Mouse (Mus musculus): ENCODE measurements around the gene Pkd1l2. TPM values are rescaled to one million over a fixed set of nuclear protein-coding genes. Genes with fewer than 3 reads are reported as not detected.

The Pkd1l2 gene
- total and polyA plus RNA-seq, 2 experiments from 2014 or later = under 0.01 to 0.17 TPM

GRCm38 (mm10) chr8:117053135-117054079 lies 28.8 kb downstream of the Pkd1l2 start:
- Histone ChIP-seq H3K4me2 (ENCODE audit: low read depth, low read length, poor library complexity, severe bottlenecking) (no peak overlapping the region), H3K9ac (replicated peaks; ENCODE audit: low read length, poor library complexity, severe bottlenecking) (no peak overlapping the region), H3K36me3 (ENCODE audit: insufficient read depth, low read length) (no peaks in the 10 kb centered on the region), H3K4me3 (ENCODE audit: low read depth, low read length) (no peak overlapping the region), H3K4me1 (ENCODE audit: insufficient read depth, low read length) (no peaks in the 10 kb centered on the region), H3K9me3 (ENCODE audit: low read length) (no peaks in the 10 kb centered on the region), H3K27me3 (ENCODE audit: insufficient read depth, low read length) (no peaks in the 10 kb centered on the region), H3K27ac (ENCODE audit: low read depth, low read length) (no peak overlapping the region)
- 71% methylated on average over 12 of the region's 12 CpGs for WGBS
- no peak for DNase-seq (ENCODE audit: low spot score)
- peak; percentile 55 for TF ChIP-seq CTCF (IDR thresholded peaks at IDR 0.05)
- ATAC-seq (ENCODE audit: low FRiP score) = no peak

- TF ChIP-seq CTCF (IDR thresholded peaks at IDR 0.05) = no peak
- Histone ChIP-seq H3K4me2 (ENCODE audit: low read depth, low read length, poor library complexity, severe bottlenecking) (no peak overlapping the region), H3K4me3 (ENCODE audit: low read depth, low read length) (no peak overlapping the region), H3K36me3 (ENCODE audit: insufficient read depth, low read length) (no peaks in the 10 kb centered on the region), H3K9ac (replicated peaks; ENCODE audit: low read length, poor library complexity, severe bottlenecking) (no peak overlapping the region), H3K9me3 (ENCODE audit: low read length) (no peaks in the 10 kb centered on the region), H3K4me1 (ENCODE audit: insufficient read depth, low read length) (no peaks in the 10 kb centered on the region), H3K27me3 (ENCODE audit: insufficient read depth, low read length) (no peaks in the 10 kb centered on the region), H3K27ac (ENCODE audit: low read depth, low read length) (no peak overlapping the region)
- WGBS = 73% methylated on average over 9 of the region's 9 CpGs
- ATAC-seq (ENCODE audit: low FRiP score) (no peak), DNase-seq (ENCODE audit: low spot score) (no peak)
These were observed 30.9 kb downstream of the Pkd1l2 start for GRCm38 (mm10) chr8:117051316-117051715.

- Histone ChIP-seq H3K27ac (ENCODE audit: low read depth, low read length) (no peak overlapping the region), H3K9me3 (ENCODE audit: low read length) (no peaks in the 10 kb centered on the region), H3K4me2 (ENCODE audit: low read depth, low read length, poor library complexity, severe bottlenecking) (no peak overlapping the region), H3K36me3 (ENCODE audit: insufficient read depth, low read length) (no peaks in the 10 kb centered on the region), H3K4me1 (ENCODE audit: insufficient read depth, low read length) (no peaks in the 10 kb centered on the region), H3K9ac (replicated peaks; ENCODE audit: low read length, poor library complexity, severe bottlenecking) (no peak overlapping the region), H3K27me3 (ENCODE audit: insufficient read depth, low read length) (no peaks in the 10 kb centered on the region), H3K4me3 (ENCODE audit: low read depth, low read length) (no peak overlapping the region)
- ATAC-seq (ENCODE audit: low FRiP score) = no peak
- TF ChIP-seq CTCF (IDR thresholded peaks at IDR 0.05) = no peak
- 89% methylated on average over 9 of the region's 9 CpGs for WGBS
- DNase-seq (ENCODE audit: low spot score) = no peak
These were observed 31.5 kb downstream of the Pkd1l2 start for GRCm38 (mm10) chr8:117050763-117051162.

GRCm38 (mm10) chr8:117049444-117049843 lies 32.8 kb downstream of the Pkd1l2 start:
- Histone ChIP-seq H3K4me3 (ENCODE audit: low read depth, low read length) (no peak overlapping the region), H3K4me2 (ENCODE audit: low read depth, low read length, poor library complexity, severe bottlenecking) (no peak overlapping the region), H3K9ac (replicated peaks; ENCODE audit: low read length, poor library complexity, severe bottlenecking) (no peak overlapping the region), H3K4me1 (ENCODE audit: insufficient read depth, low read length) (no peaks in the 10 kb centered on the region), H3K36me3 (ENCODE audit: insufficient read depth, low read length) (no peaks in the 10 kb centered on the region), H3K27ac (ENCODE audit: low read depth, low read length) (no peak overlapping the region), H3K9me3 (ENCODE audit: low read length) (no peaks in the 10 kb centered on the region), H3K27me3 (ENCODE audit: insufficient read depth, low read length) (no peaks in the 10 kb centered on the region)
- ATAC-seq (ENCODE audit: low FRiP score) = no peak
- no peak for TF ChIP-seq CTCF (IDR thresholded peaks at IDR 0.05)
- DNase-seq (ENCODE audit: low spot score) = no peak
- 64% methylated on average over 7 of the region's 7 CpGs for WGBS

GRCm38 (mm10) chr8:117043584-117043983 lies 38.7 kb downstream of the Pkd1l2 start:
- H3K36me3 ChIP-seq (ENCODE audit: insufficient read depth, low read length) = no peaks in the 10 kb centered on the region
- peaks cover 10% of the 10 kb centered on the region for H3K4me1 ChIP-seq (ENCODE audit: insufficient read depth, low read length)
- 92% methylated on average over 3 of the region's 3 CpGs for WGBS
- no peak overlapping the region for H3K4me3 ChIP-seq (ENCODE audit: low read depth, low read length)
- ATAC-seq (ENCODE audit: low FRiP score) = no peak
- TF ChIP-seq CTCF (IDR thresholded peaks at IDR 0.05) = no peak
- no peak overlapping the region for H3K4me2 ChIP-seq (ENCODE audit: low read depth, low read length, poor library complexity, severe bottlenecking)
- DNase-seq (ENCODE audit: low spot score) = no peak
- no peaks in the 10 kb centered on the region for H3K9me3 ChIP-seq (ENCODE audit: low read length)
- no peak overlapping the region for H3K27ac ChIP-seq (ENCODE audit: low read depth, low read length)
- no peaks in the 10 kb centered on the region for H3K27me3 ChIP-seq (ENCODE audit: insufficient read depth, low read length)
- no peak overlapping the region for H3K9ac ChIP-seq (replicated peaks; ENCODE audit: low read length, poor library complexity, severe bottlenecking)

GRCm38 (mm10) chr8:117039843-117040242 lies 42.4 kb downstream of the Pkd1l2 start:
- Histone ChIP-seq H3K4me1 (ENCODE audit: insufficient read depth, low read length) (peaks cover 11% of the 10 kb centered on the region), H3K27ac (ENCODE audit: low read depth, low read length) (peak overlapping the region; percentile 65), H3K27me3 (ENCODE audit: insufficient read depth, low read length) (no peaks in the 10 kb centered on the region), H3K9me3 (ENCODE audit: low read length) (no peaks in the 10 kb centered on the region), H3K4me3 (ENCODE audit: low read depth, low read length) (no peak overlapping the region), H3K4me2 (ENCODE audit: low read depth, low read length, poor library complexity, severe bottlenecking) (no peak overlapping the region), H3K36me3 (ENCODE audit: insufficient read depth, low read length) (no peaks in the 10 kb centered on the region), H3K9ac (replicated peaks; ENCODE audit: low read length, poor library complexity, severe bottlenecking) (no peak overlapping the region)
- 23% methylated on average over 7 of the region's 7 CpGs for WGBS
- DNase-seq (ENCODE audit: low spot score) (peak; percentile 72), ATAC-seq (ENCODE audit: low FRiP score) (peak; percentile 51; the same call in 1 of the 2 replicates)
- no peak for TF ChIP-seq CTCF (IDR thresholded peaks at IDR 0.05)
